Mouse (Mus musculus) G1E (cell line): ENCODE results near the gene Alkbh4. TPM values are rescaled to one million over a fixed set of nuclear protein-coding genes. Genes with fewer than 3 reads are reported as not detected.

Experiments used
- ATAC-seq: 2 replicates; pipeline ENCODE4 v1.8.0; 2016; ENCODE audit warnings: mild to moderate bottlenecking; ENCODE audit not compliant: insufficient number of reproducible peaks, poor library complexity, low FRiP score, severe bottlenecking; ENCODE audit errors: extremely low read depth
- DNase-seq: peaks from one replicate; pipeline ENCODE4 v3.0.0; 2012; ENCODE audit warnings: low spot score
- H3K27me3 ChIP-seq: 2 replicates; pipeline ENCODE4 v1.6.1; 2012; ENCODE audit warnings: mild to moderate bottlenecking, low read length, inconsistent platforms; ENCODE audit not compliant: insufficient read depth
- H3K36me3 ChIP-seq: replicated peaks from 2 replicates; pipeline ENCODE3; 2012; ENCODE audit warnings: mild to moderate bottlenecking, inconsistent platforms
- H3K4me1 ChIP-seq: 2 replicates; pipeline ENCODE4 v1.6.1; 2012; ENCODE audit warnings: low read depth, low read length, inconsistent platforms, mixed read lengths; ENCODE audit not compliant: insufficient read depth
- H3K4me3 ChIP-seq: 2 replicates; pipeline ENCODE4 v1.5.1; 2012; ENCODE audit warnings: low read depth, mild to moderate bottlenecking, inconsistent platforms, low read length, moderate library complexity, mixed read lengths
- H3K9me3 ChIP-seq: replicated peaks from 2 replicates; pipeline ENCODE4 v1.6.1; 2012; ENCODE audit warnings: inconsistent platforms
- CTCF ChIP-seq: IDR thresholded peaks from 2 replicates; pipeline ENCODE4 v1.5.1; 2012; ENCODE audit warnings: low read depth, low read length, inconsistent platforms, mixed read lengths
- GATA1 ChIP-seq: IDR thresholded peaks from 2 replicates; pipeline ENCODE4 v1.6.1; 2012; ENCODE audit warnings: borderline replicate concordance, low read length, inconsistent platforms, mixed read lengths
- GATA2 ChIP-seq: IDR thresholded peaks from 2 replicates; pipeline ENCODE4 v1.6.1; 2012; ENCODE audit warnings: low read depth, low read length, inconsistent platforms, borderline replicate concordance
- POLR2AphosphoS5 ChIP-seq: IDR thresholded peaks from 2 replicates; pipeline ENCODE4 v1.6.1; 2012; ENCODE audit warnings: low read depth, low read length, inconsistent platforms; ENCODE audit not compliant: insufficient replicate concordance
- TAL1 ChIP-seq: conservative IDR thresholded peaks from 2 replicates; pipeline ENCODE4 v1.6.1; 2012; ENCODE audit warnings: low read depth, low read length, inconsistent platforms, mixed read lengths
- polyA plus RNA-seq: library from polyadenylated mRNA; stranded (reverse); fragments of >175 nt; gene quantifications from 2 replicates; pipeline ENCODE4 v1.2.3, GENCODE M21; 2012
- total RNA-seq, 2 experiments: library from RNA; stranded (forward) in 1 of 2; stranded (reverse) in 1 of 2; fragments of 200-1000 nt in 1 of 2; fragments of >200 nt in 1 of 2; fragmentation: Nextera tagmentation in 1 of 2; gene quantifications; 2 replicates each; pipeline ENCODE4 v1.2.3; 2014 to 2017

Alkbh4 gene
- total RNA-seq (2014; fragmentation: Nextera tagmentation), result 21.9 and 24.5 TPM in 2 replicates
- total RNA-seq (2017), result 12.4 and 16.4 TPM in 2 replicates
- polyA plus RNA-seq, result 36.8 and 38.6 TPM in 2 replicates

GRCm38 (mm10) chr5:136135571-136136291 lies at the start of gene Alkbh4, which contains the start of gene Lrwd1:
Gene Alkbh4, plus strand, starts transcription at chr5:136136146.
Gene Lrwd1, minus strand, starts transcription at chr5:136136074.
- Histone ChIP-seq H3K4me1 (peaks cover 62% of the 10 kb centered on the region), H3K27me3 (no peaks in the 10 kb centered on the region), H3K4me3 (peak within 1 kb of the TSS; percentile 86), H3K36me3 (peaks cover 75% of the 10 kb centered on the region), H3K9me3 (no peaks in the 10 kb centered on the region)
- peak; percentile 78 for DNase-seq
- ATAC-seq, result peak; percentile 89
- TF ChIP-seq TAL1 (no peak), GATA1 (no peak), POLR2AphosphoS5 (no peak), CTCF (no peak), GATA2 (no peak)

GRCm38 (mm10) chr5:136086290-136086689 lies 49.7 kb upstream of the Alkbh4 start:
- Histone ChIP-seq H3K4me3 (no peak overlapping the region), H3K4me1 (peaks cover 21% of the 10 kb centered on the region), H3K36me3 (no peaks in the 10 kb centered on the region), H3K27me3 (peaks cover 46% of the 10 kb centered on the region), H3K9me3 (no peaks in the 10 kb centered on the region)
- TF ChIP-seq GATA1 (no peak), TAL1 (no peak), CTCF (no peak), GATA2 (no peak), POLR2AphosphoS5 (no peak)
- DNase-seq, result no peak
- no peak for ATAC-seq

- Histone ChIP-seq H3K27me3 (peaks cover 53% of the 10 kb centered on the region), H3K36me3 (no peaks in the 10 kb centered on the region), H3K4me3 (no peak overlapping the region), H3K4me1 (peaks cover 13% of the 10 kb centered on the region), H3K9me3 (no peaks in the 10 kb centered on the region)
- ATAC-seq (no peak), DNase-seq (no peak)
- no peak for TF ChIP-seq GATA1
- no peak for TF ChIP-seq POLR2AphosphoS5
- no peak for TF ChIP-seq CTCF
- no peak for TF ChIP-seq GATA2
- TF ChIP-seq TAL1, result no peak
Measured at GRCm38 (mm10) chr5:136088821-136089575, 46.9 kb upstream of the Alkbh4 start.

- no peaks in the 10 kb centered on the region for H3K4me1 ChIP-seq
- no peak overlapping the region for H3K4me3 ChIP-seq
- DNase-seq, result no peak
- peaks cover 38% of the 10 kb centered on the region for H3K27me3 ChIP-seq
- H3K9me3 ChIP-seq, result no peaks in the 10 kb centered on the region
- ATAC-seq, result no peak
- H3K36me3 ChIP-seq, result no peaks in the 10 kb centered on the region
- no peak for TF ChIP-seq TAL1
- no peak for TF ChIP-seq CTCF
- no peak for TF ChIP-seq GATA2
- no peak for TF ChIP-seq POLR2AphosphoS5
Measured at GRCm38 (mm10) chr5:136091927-136092326, 44.0 kb upstream of the Alkbh4 start.

- ATAC-seq, result no peak
- Histone ChIP-seq H3K36me3 (no peaks in the 10 kb centered on the region), H3K4me1 (0 out of 2 replicates have a peak, but pooled peaks cover 3% of the 10 kb centered on the region), H3K4me3 (no peak overlapping the region), H3K9me3 (no peaks in the 10 kb centered on the region), H3K27me3 (peaks cover 37% of the 10 kb centered on the region)
- no peak for DNase-seq
- no peak for TF ChIP-seq GATA2
- no peak for TF ChIP-seq CTCF
- TF ChIP-seq GATA1, result no peak
- TF ChIP-seq TAL1, result no peak
- TF ChIP-seq POLR2AphosphoS5, result no peak
Measured at GRCm38 (mm10) chr5:136094249-136095010, 41.5 kb upstream of the Alkbh4 start.

- Histone ChIP-seq H3K36me3 (no peaks in the 10 kb centered on the region), H3K9me3 (no peaks in the 10 kb centered on the region), H3K4me3 (no peak overlapping the region), H3K27me3 (peaks cover 40% of the 10 kb centered on the region), H3K4me1 (0 out of 2 replicates have a peak, but pooled peaks cover 3% of the 10 kb centered on the region)
- TF ChIP-seq TAL1 (no peak), POLR2AphosphoS5 (no peak), GATA2 (no peak), GATA1 (no peak)
- ATAC-seq (no peak), DNase-seq (no peak)
Measured at GRCm38 (mm10) chr5:136095089-136095488, 40.9 kb upstream of the Alkbh4 start.
